ENCODE assay signal across 20 mouse cellular contexts in genomic region chr6:32398261-32398660, GRCm38 (mm10).
DNase-seq lines count a peak whose midpoint lies in the region; ATAC-seq lines count a peak whose summit lies in the region.
"Had no signal": no experiment of that assay in that cellular context is flagged by ENCODE, and none has a peak within 500 bp of the region (broad histone marks: within the 10 kb centered on the region; RNA-seq: fewer than 3 reads in every experiment).

No protein-coding gene starts in this region.

- 69% methylated on average over 3 of the region's 3 CpGs for WGBS in heart, embryonic 14.5 days
- WGBS in heart, embryonic 12.5 days: 62% methylated on average over 3 of the region's 3 CpGs
- 97% methylated on average over 3 of the region's 3 CpGs for WGBS in kidney, embryonic 14.5 days

- peak; percentile 25 for DNase-seq in kidney, postnatal 14 days
- DNase-seq in cerebellum, adult 8-10 months: peak; percentile 41
- DNase-seq in cerebellum, postnatal 14 days: peak; percentile 69 to 82
- no peak for DNase-seq in spleen, adult 12 weeks (ENCODE audit: low spot score)
- DNase-seq in lung, postnatal 36 days: no peak
- DNase-seq: embryo, embryonic 11 days; gastrocnemius, postnatal 25 days; heart, postnatal 10 days; right cerebral cortex, adult 18-20 months had no signal

- no peaks in the 10 kb centered on the region for H3K36me3 ChIP-seq in heart, embryonic 14.5 days (ENCODE audit: control insufficient read depth, insufficient read depth, low read length)
- no peaks in the 10 kb centered on the region for H3K36me3 ChIP-seq in heart, embryonic 12.5 days
- H3K36me3 ChIP-seq in kidney, embryonic 14.5 days (ENCODE audit: control insufficient read depth, insufficient read depth, low read length): no peaks in the 10 kb centered on the region
- H3K36me3 ChIP-seq: G1E; intestine, embryonic 15.5 days; limb, embryonic 12.5 days had no signal

- no peaks in the 10 kb centered on the region for H3K27me3 ChIP-seq in heart, embryonic 14.5 days (ENCODE audit: control insufficient read depth, insufficient read depth, low read length)
- H3K27me3 ChIP-seq in heart, embryonic 12.5 days (replicated peaks): no peaks in the 10 kb centered on the region
- H3K27me3 ChIP-seq in kidney, embryonic 14.5 days (ENCODE audit: control insufficient read depth, insufficient read depth, low read length): no peaks in the 10 kb centered on the region
- H3K27me3 ChIP-seq: intestine, embryonic 15.5 days; limb, embryonic 12.5 days had no signal

- H3K4me1 ChIP-seq in heart, embryonic 14.5 days (ENCODE audit: control insufficient read depth in 2 of 2, insufficient read depth in 2 of 2, low read length in 2 of 2): peaks cover 16 to 31% of the 10 kb centered on the region in 2 experiments
- H3K4me1 ChIP-seq in heart, embryonic 12.5 days (replicated peaks): peaks cover 42% of the 10 kb centered on the region
- H3K4me1 ChIP-seq in kidney, embryonic 14.5 days (ENCODE audit: control insufficient read depth, insufficient read depth, low read length): no peaks in the 10 kb centered on the region

- H3K9me3 ChIP-seq in heart, embryonic 14.5 days (ENCODE audit: control insufficient read depth, low read length): no peaks in the 10 kb centered on the region
- no peaks in the 10 kb centered on the region for H3K9me3 ChIP-seq in heart, embryonic 12.5 days (replicated peaks)
- no peaks in the 10 kb centered on the region for H3K9me3 ChIP-seq in kidney, embryonic 14.5 days (ENCODE audit: control insufficient read depth, low read length)
- H3K9me3 ChIP-seq: G1E; intestine, embryonic 15.5 days; limb, embryonic 12.5 days had no signal

- no peak overlapping the region for H3K4me2 ChIP-seq in heart, embryonic 14.5 days (ENCODE audit: low read length)
- H3K4me2 ChIP-seq in heart, embryonic 12.5 days: no peak overlapping the region
- no peak overlapping the region for H3K4me2 ChIP-seq in kidney, embryonic 14.5 days (replicated peaks; ENCODE audit: low read depth, low read length)
- H3K4me2 ChIP-seq: hindbrain, embryonic 14.5 days; intestine, embryonic 15.5 days; limb, embryonic 12.5 days had no signal

- H3K4me3 ChIP-seq in heart, embryonic 14.5 days (ENCODE audit: control insufficient read depth in 1 of 2, insufficient read depth in 1 of 2, low read depth in 1 of 2, low read length in 2 of 2): no peak overlapping the region
- H3K4me3 ChIP-seq in heart, embryonic 12.5 days: no peak overlapping the region
- H3K4me3 ChIP-seq in kidney, embryonic 14.5 days (ENCODE audit: low read length): no peak overlapping the region
- H3K4me3 ChIP-seq: intestine, embryonic 15.5 days; layer of hippocampus, adult 2 months; left cerebral cortex, adult 2 months; limb, embryonic 12.5 days had no signal

- no peak overlapping the region for H3K9ac ChIP-seq in heart, embryonic 14.5 days (ENCODE audit: low read length)
- no peak overlapping the region for H3K9ac ChIP-seq in heart, embryonic 12.5 days
- no peak overlapping the region for H3K9ac ChIP-seq in kidney, embryonic 14.5 days (ENCODE audit: low read depth, low read length)
- H3K9ac ChIP-seq: hindbrain, embryonic 14.5 days; intestine, embryonic 15.5 days; limb, embryonic 12.5 days; liver, embryonic 14.5 days had no signal

- H3K27ac ChIP-seq in heart, embryonic 14.5 days (replicated peaks in 1 of 2; ENCODE audit: control insufficient read depth in 1 of 2, insufficient read depth in 1 of 2, low read depth in 2 of 2, low read length in 2 of 2): peak overlapping the region; percentile 47 to 89; a peak in 2 of 4 replicates
- H3K27ac ChIP-seq in heart, embryonic 12.5 days (ENCODE audit: poor library complexity, severe bottlenecking): no peak overlapping the region
- no peak overlapping the region for H3K27ac ChIP-seq in kidney, embryonic 14.5 days (ENCODE audit: low read depth, low read length)
- H3K27ac ChIP-seq: hindbrain, embryonic 14.5 days; intestine, embryonic 15.5 days; left cerebral cortex, adult 2 months; limb, embryonic 12.5 days; liver, embryonic 14.5 days had no signal

- no peak for ATAC-seq in heart, embryonic 14.5 days (ENCODE audit: insufficient number of reproducible peaks, insufficient read depth, low FRiP score, low read depth)
- ATAC-seq in heart, embryonic 12.5 days (ENCODE audit: insufficient number of reproducible peaks, low FRiP score): no peak
- no peak for ATAC-seq in kidney, embryonic 14.5 days (ENCODE audit: low FRiP score, low TSS enrichment)
- ATAC-seq: intestine, embryonic 15.5 days; lung, postnatal 0 days had no signal

Comparison
In these comparisons a context has a peak if more than half of its experiments do, and no peak if none do; other contexts are left out.
1. H3K27ac ChIP-seq: peak in heart, embryonic 14.5 days (2 of 2); none in heart, embryonic 12.5 days (single experiment) and kidney, embryonic 14.5 days (single experiment).
2. DNase-seq: peak in kidney, postnatal 14 days (single experiment), cerebellum, adult 8-10 months (single experiment) and cerebellum, postnatal 14 days (2 of 2); none in spleen, adult 12 weeks (single experiment) and lung, postnatal 36 days (single experiment).